ENCODE assay signal across 19 mouse cellular contexts in the genomic region with DNA sequence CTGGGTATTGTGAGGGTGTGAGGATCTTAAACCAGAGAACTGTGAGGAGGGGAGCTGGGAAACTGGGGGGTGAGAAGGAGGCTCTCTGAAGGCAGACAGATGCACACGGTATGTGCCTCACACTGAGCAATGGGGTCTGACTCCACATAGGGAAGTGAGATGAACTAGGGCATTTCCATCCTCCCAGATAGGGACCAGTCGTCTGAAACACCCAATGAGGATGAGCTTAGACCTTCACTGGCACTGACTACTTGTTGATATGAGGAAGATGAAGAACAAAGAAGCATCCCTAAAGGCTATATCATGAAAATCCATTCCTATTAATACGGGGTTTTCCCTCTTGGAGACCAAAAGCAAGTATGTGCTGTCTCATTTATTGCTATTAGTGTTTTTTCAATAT.
"Had no signal": no experiment of that assay in that cellular context is flagged by ENCODE, and none has a peak within 500 bp of the region (broad histone marks: within the 10 kb centered on the region; RNA-seq: fewer than 3 reads in every experiment).

No protein-coding gene starts in this region.

- DNase-seq: lung, adult 18-20 months; lung, embryonic 14.5 days; lung, postnatal 10 days; lung, postnatal 4 days; midbrain, embryonic 14.5 days; retina, postnatal 1 day; right cerebral cortex, adult 18-20 months; right cerebral cortex, postnatal 25 days; right cerebral cortex, postnatal 4 days; spleen, adult 18-20 months; thymus, adult 2 months; thymus, postnatal 25 days; thymus, postnatal 4 days had no signal

- H3K27ac ChIP-seq: midbrain, embryonic 10.5 days; midbrain, embryonic 12.5 days; neural tube, embryonic 13.5 days; neural tube, embryonic 15.5 days had no signal

- H3K4me3 ChIP-seq: midbrain, embryonic 10.5 days; midbrain, embryonic 12.5 days; myocyte; neural tube, embryonic 13.5 days; neural tube, embryonic 15.5 days had no signal

- ATAC-seq: midbrain, embryonic 16.5 days had no signal

- H3K9me3 ChIP-seq: midbrain, embryonic 10.5 days; midbrain, embryonic 12.5 days; neural tube, embryonic 13.5 days; neural tube, embryonic 15.5 days had no signal

- H3K36me3 ChIP-seq: midbrain, embryonic 10.5 days; midbrain, embryonic 12.5 days; neural tube, embryonic 13.5 days; neural tube, embryonic 15.5 days had no signal

- H3K4me1 ChIP-seq: midbrain, embryonic 12.5 days had no signal

- H3K9ac ChIP-seq: lung, embryonic 14.5 days; midbrain, embryonic 12.5 days; neural tube, embryonic 13.5 days; neural tube, embryonic 15.5 days had no signal

- H3K27me3 ChIP-seq: midbrain, embryonic 12.5 days; neural tube, embryonic 13.5 days; neural tube, embryonic 15.5 days had no signal

- H3K4me2 ChIP-seq: lung, embryonic 14.5 days; midbrain, embryonic 12.5 days; neural tube, embryonic 13.5 days; neural tube, embryonic 15.5 days had no signal
